Mouse (Mus musculus): ENCODE data around the gene Pou3f3.

GRCm38 (mm10) chr1:42700815-42701214 is 5.2 kb downstream of the Pou3f3 start:
- no peak for TF ChIP-seq CTCF (IDR thresholded peaks at IDR 0.05; ENCODE audit: low read depth, low read length)
- no peak for TF ChIP-seq POLR2A (IDR thresholded peaks at IDR 0.05; ENCODE audit: borderline replicate concordance, low read depth, low read length)

Measured in bone marrow macrophage, adult 2 months (primary cell).